Mouse (Mus musculus) hindbrain, postnatal 0 days (tissue): Measurements from ENCODE around the gene Ccl7. TPM values are rescaled to one million over a fixed set of nuclear protein-coding genes. Genes with fewer than 3 reads are reported as not detected.

Experiments
- ATAC-seq: fragments of 200-750 bp; cut with Nextera tagmentation; 2 replicates; pipeline ENCODE4 v1.8.0; 2017; ENCODE audit warnings: mild to moderate bottlenecking, moderate TSS enrichment, moderate library complexity
- DNase-seq: peaks from one replicate; pipeline ENCODE4 v3.0.0-alpha.2; 2015; ENCODE audit warnings: low spot score
- H3K27ac ChIP-seq: fragments of 300-500 bp; sonication (generic); 2 replicates; pipeline ENCODE4 v1.5.1; 2014; ENCODE audit warnings: mild to moderate bottlenecking
- H3K27me3 ChIP-seq: fragments of 300-500 bp; sonication (generic); 2 replicates; pipeline ENCODE4 v1.6.1; 2014; ENCODE audit warnings: low read length, mixed read lengths; ENCODE audit not compliant: insufficient read depth
- H3K36me3 ChIP-seq: fragments of 300-500 bp; sonication (generic); 2 replicates; pipeline ENCODE4 v1.6.1; 2014; ENCODE audit warnings: low read length, mixed read lengths; ENCODE audit not compliant: insufficient read depth
- H3K4me1 ChIP-seq: fragments of 300-500 bp; sonication (generic); 2 replicates; pipeline ENCODE4 v1.6.1; 2014; ENCODE audit warnings: antibody characterized with exemption, low read length, mixed read lengths; ENCODE audit not compliant: insufficient read depth
- H3K4me2 ChIP-seq: fragments of 300-500 bp; sonication (generic); 2 replicates; pipeline ENCODE4 v1.6.1; 2014; ENCODE audit warnings: low read depth, mild to moderate bottlenecking, low read length, moderate library complexity, mixed read lengths
- H3K4me3 ChIP-seq: fragments of 300-500 bp; sonication (generic); 2 replicates; pipeline ENCODE4 v1.5.1; 2014; ENCODE audit warnings: low read length
- H3K9ac ChIP-seq: fragments of 300-500 bp; sonication (generic); replicated peaks from 2 replicates; pipeline ENCODE4 v1.6.1; 2014; ENCODE audit warnings: mild to moderate bottlenecking, low read length, moderate library complexity, mixed read lengths
- H3K9me3 ChIP-seq: fragments of 300-500 bp; sonication (generic); 2 replicates; pipeline ENCODE4 v1.6.1; 2016; ENCODE audit warnings: low read length, mixed read lengths
- CTCF ChIP-seq: IDR thresholded peaks from 2 replicates; pipeline ENCODE4 v1.5.1; 2016; ENCODE audit warnings: antibody characterized with exemption, control low read depth, low read depth
- WGBS: fragments of 180-500 bp; shearing (Covaris S2); extraction: QIAGEN DNeasy Blood & Tissue Kit; methylation state at CpG from one replicate; pipeline ENCODE4 v1.1.7; 2014; 5-methylcytosine and 5-hydroxymethylcytosine counted together
- polyA plus RNA-seq: library from polyadenylated mRNA; unstranded; fragments of >200 nt; fragmentation: Nextera tagmentation; extraction: Ambion mirVana; gene quantifications from 2 replicates; pipeline ENCODE4 v1.2.1, GENCODE M21; 2015
- total RNA-seq: library from RNA; depleted of rRNA; stranded (reverse); fragments of >200 nt; gene quantifications from 2 replicates; pipeline ENCODE4 v1.2.3, GENCODE M21; 2014; rRNA removed

Ccl7 gene
- total RNA-seq (0.42 TPM in 1 of 2 replicates, not detected in the other), polyA plus RNA-seq (1.1 and 1.9 TPM in 2 replicates)

DNA sequence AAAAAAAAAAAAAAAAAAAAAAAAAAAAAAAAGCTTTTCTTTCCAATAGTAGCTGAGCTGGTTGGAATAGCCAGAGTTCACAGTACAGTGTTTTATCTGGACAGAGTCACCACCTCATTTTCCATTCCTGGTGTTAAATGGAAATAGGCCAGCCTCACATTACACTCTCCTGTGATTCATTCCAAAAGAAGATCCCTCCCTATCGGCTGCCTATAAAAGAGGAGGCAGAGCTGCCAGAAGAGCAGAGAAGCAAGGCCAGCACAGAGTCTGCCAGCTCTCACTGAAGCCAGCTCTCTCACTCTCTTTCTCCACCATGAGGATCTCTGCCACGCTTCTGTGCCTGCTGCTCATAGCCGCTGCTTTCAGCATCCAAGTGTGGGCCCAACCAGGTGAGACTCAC lies at the start of gene Ccl7:
TSS of gene Ccl7 (plus strand) at position 242 of the 400 bp plus-strand sequence.
- Histone ChIP-seq H3K4me3 (no peak within 1 kb of the TSS), H3K27me3 (no peaks in the 10 kb centered on the region), H3K4me2 (no peak within 1 kb of the TSS), H3K9ac (no peak within 1 kb of the TSS), H3K4me1 (no peaks in the 10 kb centered on the region), H3K27ac (no peak within 1 kb of the TSS), H3K9me3 (no peaks in the 10 kb centered on the region), H3K36me3 (no peaks in the 10 kb centered on the region)
- ATAC-seq (no peak), DNase-seq (peak; percentile 36)
- no peak for TF ChIP-seq CTCF
- 58% methylated on average over 3 of the region's 3 CpGs for WGBS

GRCm38 (mm10) chr11:81996172-81996841 lies 49.2 kb upstream of the Ccl7 start:
- no peaks in the 10 kb centered on the region for H3K4me1 ChIP-seq
- peak; percentile 100 for TF ChIP-seq CTCF
- ATAC-seq: peak; percentile 62; the same call in 1 of the 2 replicates
- H3K4me3 ChIP-seq: no peak overlapping the region
- H3K27ac ChIP-seq: no peak overlapping the region
- no peaks in the 10 kb centered on the region for H3K9me3 ChIP-seq
- H3K27me3 ChIP-seq: no peaks in the 10 kb centered on the region
- DNase-seq: peak; percentile 83
- no peaks in the 10 kb centered on the region for H3K36me3 ChIP-seq
- WGBS: 51% methylated on average over 10 of the region's 10 CpGs
- H3K4me2 ChIP-seq: no peak overlapping the region
- no peak overlapping the region for H3K9ac ChIP-seq

- H3K9me3 ChIP-seq: no peaks in the 10 kb centered on the region
- H3K9ac ChIP-seq: no peak overlapping the region
- no peaks in the 10 kb centered on the region for H3K4me1 ChIP-seq
- H3K4me3 ChIP-seq: no peak overlapping the region
- no peak for TF ChIP-seq CTCF
- ATAC-seq (no peak), DNase-seq (no peak)
- H3K36me3 ChIP-seq: no peaks in the 10 kb centered on the region
- 87% methylated on average over 5 of the region's 5 CpGs for WGBS
- H3K27me3 ChIP-seq: no peaks in the 10 kb centered on the region
- H3K4me2 ChIP-seq: no peak overlapping the region
- H3K27ac ChIP-seq: no peak overlapping the region
These were observed 48.4 kb upstream of the Ccl7 start for GRCm38 (mm10) chr11:81997085-81997484.

- Histone ChIP-seq H3K9ac (no peak overlapping the region), H3K4me2 (no peak overlapping the region), H3K4me1 (no peaks in the 10 kb centered on the region), H3K36me3 (no peaks in the 10 kb centered on the region), H3K4me3 (no peak overlapping the region), H3K9me3 (no peaks in the 10 kb centered on the region), H3K27ac (no peak overlapping the region), H3K27me3 (no peaks in the 10 kb centered on the region)
- DNase-seq (no peak), ATAC-seq (no peak)
- WGBS: 89% methylated on average over 3 of the region's 3 CpGs
- TF ChIP-seq CTCF: no peak
These were observed 46.9 kb upstream of the Ccl7 start for GRCm38 (mm10) chr11:81998646-81999045.

DNA sequence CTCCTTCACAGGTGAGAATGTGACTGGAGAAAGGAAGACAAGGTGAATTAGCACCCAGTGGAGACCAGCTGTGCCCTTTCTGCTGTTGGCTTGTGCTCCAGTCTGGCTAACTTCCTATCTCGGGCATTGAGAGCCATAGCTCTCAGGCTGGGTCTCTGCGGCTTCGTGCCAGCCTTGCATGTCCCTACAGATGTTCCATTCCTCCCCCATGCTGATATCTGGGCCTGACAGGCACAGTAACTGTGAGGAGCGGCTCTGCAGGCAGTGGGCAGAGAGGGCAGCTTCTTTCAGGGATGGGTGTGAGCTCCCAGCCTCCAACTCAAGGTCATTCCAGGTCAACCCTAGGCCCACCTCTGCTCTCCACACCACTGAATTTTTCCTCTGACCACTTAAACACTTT lies 46.0 kb upstream of the Ccl7 start:
- Histone ChIP-seq H3K4me2 (no peak overlapping the region), H3K4me1 (no peaks in the 10 kb centered on the region), H3K4me3 (no peak overlapping the region), H3K9ac (no peak overlapping the region), H3K27ac (no peak overlapping the region), H3K36me3 (no peaks in the 10 kb centered on the region), H3K27me3 (no peaks in the 10 kb centered on the region), H3K9me3 (no peaks in the 10 kb centered on the region)
- TF ChIP-seq CTCF: no peak
- no peak for DNase-seq
- ATAC-seq: no peak
- WGBS: 81% methylated on average over 4 of the region's 4 CpGs

- Histone ChIP-seq H3K4me3 (no peak overlapping the region), H3K4me2 (no peak overlapping the region), H3K27me3 (no peaks in the 10 kb centered on the region), H3K9ac (no peak overlapping the region), H3K4me1 (no peaks in the 10 kb centered on the region), H3K36me3 (no peaks in the 10 kb centered on the region), H3K27ac (no peak overlapping the region), H3K9me3 (no peaks in the 10 kb centered on the region)
- ATAC-seq (no peak), DNase-seq (no peak)
- 64% methylated on average over 5 of the region's 5 CpGs for WGBS
- no peak for TF ChIP-seq CTCF
These were observed 44.9 kb upstream of the Ccl7 start for GRCm38 (mm10) chr11:82000581-82000980.

GRCm38 (mm10) chr11:82004810-82005209 lies 40.7 kb upstream of the Ccl7 start:
- no peak overlapping the region for H3K27ac ChIP-seq
- TF ChIP-seq CTCF: no peak
- H3K4me1 ChIP-seq: no peaks in the 10 kb centered on the region
- H3K27me3 ChIP-seq: no peaks in the 10 kb centered on the region
- H3K9me3 ChIP-seq: no peaks in the 10 kb centered on the region
- no peaks in the 10 kb centered on the region for H3K36me3 ChIP-seq
- no peak overlapping the region for H3K4me2 ChIP-seq
- ATAC-seq: no peak
- no peak overlapping the region for H3K4me3 ChIP-seq
- H3K9ac ChIP-seq: no peak overlapping the region
- DNase-seq: no peak
- WGBS: 73% methylated on average over 2 of the region's 2 CpGs
